Mouse (Mus musculus): ENCODE results near the gene Pan3.

- no peak for TF ChIP-seq CTCF (IDR thresholded peaks at IDR 0.05; ENCODE audit: low read depth, low read length)
- no peak for TF ChIP-seq POLR2A (IDR thresholded peaks at IDR 0.05; ENCODE audit: borderline replicate concordance, low read depth, low read length)
Observed at GRCm38 (mm10) chr5:147399843-147400504, 30.0 kb upstream of the Pan3 start, which contains the start of gene Flt3.

Data from bone marrow macrophage, adult 2 months (primary cell).